In genomic region chr10:50893546-50893945, GRCm38 (mm10) we compare ENCODE assay signal across 17 mouse cellular contexts. TPM values are rescaled to one million over a fixed set of nuclear protein-coding genes. Genes with fewer than 3 reads are reported as not detected.
DNase-seq lines count a peak whose midpoint lies in the region; ATAC-seq and TF ChIP-seq lines count a peak whose summit lies in the region.
"Had no signal": no experiment of that assay in that cellular context is flagged by ENCODE, and none has a peak within 500 bp of the region (broad histone marks: within the 10 kb centered on the region; RNA-seq: fewer than 3 reads in every experiment).

No protein-coding gene starts in this region.

- ATAC-seq in forebrain, embryonic 16.5 days, result no peak
- ATAC-seq in kidney, embryonic 16.5 days (ENCODE audit: low FRiP score, low TSS enrichment), result no peak
- no peak for ATAC-seq in limb, embryonic 14.5 days (ENCODE audit: low FRiP score, low read depth)
- no peak for ATAC-seq in neural tube, embryonic 12.5 days (ENCODE audit: low FRiP score, low read depth)

- TF ChIP-seq POLR2A in limb, embryonic 14.5 days (IDR thresholded peaks at IDR 0.05; ENCODE audit: borderline replicate concordance, extremely low read depth, insufficient read depth, insufficient read length), result no peak

- H3K9ac ChIP-seq in forebrain, embryonic 16.5 days (replicated peaks; ENCODE audit: low read depth, low read length), result no peak overlapping the region
- peak overlapping the region; percentile 68 for H3K9ac ChIP-seq in kidney, embryonic 16.5 days (replicated peaks; ENCODE audit: low read length)
- H3K9ac ChIP-seq in limb, embryonic 14.5 days (ENCODE audit: low read depth, low read length, severe bottlenecking), result no peak overlapping the region
- H3K9ac ChIP-seq in neural tube, embryonic 12.5 days, result no peak overlapping the region

- WGBS in forebrain, embryonic 10.5 days, result 1% methylated on average over 10 of the region's 10 CpGs
- 4% methylated on average over 10 of the region's 10 CpGs for WGBS in forebrain, embryonic 16.5 days
- 3% methylated on average over 10 of the region's 10 CpGs for WGBS in kidney, embryonic 16.5 days
- 4% methylated on average over 10 of the region's 10 CpGs for WGBS in limb, embryonic 14.5 days
- 2% methylated on average over 10 of the region's 10 CpGs for WGBS in neural tube, embryonic 12.5 days

- H3K9me3 ChIP-seq in forebrain, embryonic 10.5 days, result no peaks in the 10 kb centered on the region
- H3K9me3 ChIP-seq in forebrain, embryonic 16.5 days (ENCODE audit: control insufficient read depth, low read length), result no peaks in the 10 kb centered on the region
- H3K9me3 ChIP-seq in kidney, embryonic 16.5 days (ENCODE audit: low read length), result no peaks in the 10 kb centered on the region
- no peaks in the 10 kb centered on the region for H3K9me3 ChIP-seq in limb, embryonic 14.5 days (ENCODE audit: control insufficient read depth, low read length)
- no peaks in the 10 kb centered on the region for H3K9me3 ChIP-seq in neural tube, embryonic 12.5 days

- no peak overlapping the region for H3K27ac ChIP-seq in forebrain, embryonic 10.5 days
- H3K27ac ChIP-seq in forebrain, embryonic 16.5 days (ENCODE audit: low read length), result no peak overlapping the region
- no peak overlapping the region for H3K27ac ChIP-seq in kidney, embryonic 16.5 days (ENCODE audit: low read length)
- no peak overlapping the region for H3K27ac ChIP-seq in limb, embryonic 14.5 days (replicated peaks; ENCODE audit: low read depth, low read length)
- H3K27ac ChIP-seq in neural tube, embryonic 12.5 days, result no peak overlapping the region

- DNase-seq in forebrain, embryonic 10.5 days (ENCODE audit: extremely low spot score, low spot score), result peak; percentile 19
- no peak for DNase-seq in kidney, adult 11 months
- no peak for DNase-seq in limb, embryonic 14.5 days (ENCODE audit: low spot score)
- no peak for DNase-seq in gastrocnemius, postnatal 14 days
- DNase-seq in cerebellum, adult 11-12 months, result no peak
- DNase-seq: cerebellum, adult 8-10 months; kidney, adult 9 months; layer of hippocampus, postnatal 36 days; lung, embryonic 14.5 days had no signal

- no peaks in the 10 kb centered on the region for H3K36me3 ChIP-seq in forebrain, embryonic 10.5 days (replicated peaks)
- H3K36me3 ChIP-seq in forebrain, embryonic 16.5 days (ENCODE audit: control insufficient read depth, insufficient read depth), result no peaks in the 10 kb centered on the region
- H3K36me3 ChIP-seq in kidney, embryonic 16.5 days (ENCODE audit: insufficient read depth, low read length), result no peaks in the 10 kb centered on the region
- no peaks in the 10 kb centered on the region for H3K36me3 ChIP-seq in limb, embryonic 14.5 days (ENCODE audit: control insufficient read depth, insufficient read depth, low read length)
- H3K36me3 ChIP-seq in neural tube, embryonic 12.5 days, result no peaks in the 10 kb centered on the region

- 0 out of 2 replicates have a peak overlapping the region, but pooled peaks have one; percentile 57 for H3K4me3 ChIP-seq in forebrain, embryonic 10.5 days
- no peak overlapping the region; the same call in 1 of the 2 replicates for H3K4me3 ChIP-seq in forebrain, embryonic 16.5 days (replicated peaks; ENCODE audit: low read length)
- peak overlapping the region; percentile 58 for H3K4me3 ChIP-seq in kidney, embryonic 16.5 days (ENCODE audit: low read length)
- peak overlapping the region; percentile 48; the same call in 1 of the 2 replicates for H3K4me3 ChIP-seq in limb, embryonic 14.5 days (replicated peaks; ENCODE audit: low read length)
- H3K4me3 ChIP-seq in neural tube, embryonic 12.5 days, result peak overlapping the region; percentile 51; the same call in 1 of the 2 replicates

- peaks cover 100% of the 10 kb centered on the region for H3K27me3 ChIP-seq in forebrain, embryonic 10.5 days (ENCODE audit: poor library complexity, severe bottlenecking)
- H3K27me3 ChIP-seq in forebrain, embryonic 16.5 days (replicated peaks; ENCODE audit: control insufficient read depth, insufficient read depth, low read length), result peaks cover 71% of the 10 kb centered on the region
- peaks cover 79% of the 10 kb centered on the region for H3K27me3 ChIP-seq in kidney, embryonic 16.5 days (ENCODE audit: insufficient read depth, low read length)
- H3K27me3 ChIP-seq in limb, embryonic 14.5 days (ENCODE audit: control insufficient read depth, insufficient read depth, low read length), result peaks cover 98% of the 10 kb centered on the region
- H3K27me3 ChIP-seq in neural tube, embryonic 12.5 days (replicated peaks), result peaks cover 94% of the 10 kb centered on the region

- H3K4me1 ChIP-seq in forebrain, embryonic 10.5 days, result peaks cover 39% of the 10 kb centered on the region
- H3K4me1 ChIP-seq in forebrain, embryonic 16.5 days (replicated peaks; ENCODE audit: control insufficient read depth, insufficient read depth, low read length), result peaks cover 15% of the 10 kb centered on the region
- H3K4me1 ChIP-seq in kidney, embryonic 16.5 days (ENCODE audit: insufficient read depth, low read length), result peaks cover 8% of the 10 kb centered on the region; the same call in 1 of the 2 replicates
- H3K4me1 ChIP-seq in limb, embryonic 14.5 days (ENCODE audit: control insufficient read depth, insufficient read depth, low read length), result peaks cover 6% of the 10 kb centered on the region; the same call in 1 of the 2 replicates
- H3K4me1 ChIP-seq in neural tube, embryonic 12.5 days, result peaks cover 12% of the 10 kb centered on the region

- intact Hi-C loops in gastrocnemius, postnatal 14 days (cut with DNase I; ENCODE audit: low total_unique reads), result no loop called here

- H3K4me2 ChIP-seq in forebrain, embryonic 16.5 days (ENCODE audit: low read length), result no peak overlapping the region
- peak overlapping the region; percentile 63 for H3K4me2 ChIP-seq in kidney, embryonic 16.5 days (replicated peaks; ENCODE audit: low read depth, low read length)
- H3K4me2 ChIP-seq in limb, embryonic 14.5 days (replicated peaks; ENCODE audit: low read depth, low read length, severe bottlenecking), result no peak overlapping the region
- peak overlapping the region; percentile 83; the same call in 1 of the 2 replicates for H3K4me2 ChIP-seq in neural tube, embryonic 12.5 days (replicated peaks)

RNA-seq across cellular contexts. Expression of gene Sim1, which starts 1.0 kb away (rescaled TPM):
- polyA plus RNA-seq in forebrain, embryonic 10.5 days (2016; fragmentation: Nextera tagmentation; extraction: Ambion mirVana), result 0.86 and 1.8 TPM in 2 replicates
- 0.26 and 2.3 TPM in 2 replicates for polyA plus RNA-seq in forebrain, embryonic 16.5 days (2015; fragmentation: Nextera tagmentation; extraction: Ambion mirVana)
- polyA plus RNA-seq in kidney, embryonic 16.5 days (2015; fragmentation: Nextera tagmentation; extraction: Ambion mirVana), result 10.1 and 10.6 TPM in 2 replicates
- 0.58 and 0.77 TPM in 2 replicates for polyA plus RNA-seq in limb, embryonic 14.5 days (2012; rRNA removed)
- 0.69 and 0.90 TPM in 2 replicates for polyA plus RNA-seq in limb, embryonic 14.5 days (2014; fragmentation: Nextera tagmentation; extraction: Ambion mirVana)
- polyA plus RNA-seq in neural tube, embryonic 12.5 days (2016; fragmentation: Nextera tagmentation; extraction: Ambion mirVana), result 2.4 and 2.6 TPM in 2 replicates
- under 1 TPM; 0.27 to 0.47 TPM for total RNA-seq in gastrocnemius, postnatal 14 days (2021)
- total RNA-seq: adrenal gland, adult 18-20 months; heart, adult 8-10 months; hematopoietic stem cell, adult 5-6 weeks; layer of hippocampus, postnatal 36 days; liver, adult 2 months; megakaryocyte progenitor cell, adult 5-6 weeks had no signal
- polyA plus RNA-seq: liver, adult 2 months had no signal

Comparison
In these comparisons a context has a peak if more than half of its experiments do, and no peak if none do; other contexts are left out.
1. H3K4me2 ChIP-seq: peak in kidney, embryonic 16.5 days (single experiment) and neural tube, embryonic 12.5 days (single experiment); none in forebrain, embryonic 16.5 days (single experiment) and limb, embryonic 14.5 days (single experiment).